Mouse (Mus musculus): ENCODE data around the gene Coil.
"Not testable (repeated sequence)": the region's sequence is repeated elsewhere in the genome, so short reads cannot be mapped to it uniquely, and the experiment has no call there.

Gene Coil

DNA sequence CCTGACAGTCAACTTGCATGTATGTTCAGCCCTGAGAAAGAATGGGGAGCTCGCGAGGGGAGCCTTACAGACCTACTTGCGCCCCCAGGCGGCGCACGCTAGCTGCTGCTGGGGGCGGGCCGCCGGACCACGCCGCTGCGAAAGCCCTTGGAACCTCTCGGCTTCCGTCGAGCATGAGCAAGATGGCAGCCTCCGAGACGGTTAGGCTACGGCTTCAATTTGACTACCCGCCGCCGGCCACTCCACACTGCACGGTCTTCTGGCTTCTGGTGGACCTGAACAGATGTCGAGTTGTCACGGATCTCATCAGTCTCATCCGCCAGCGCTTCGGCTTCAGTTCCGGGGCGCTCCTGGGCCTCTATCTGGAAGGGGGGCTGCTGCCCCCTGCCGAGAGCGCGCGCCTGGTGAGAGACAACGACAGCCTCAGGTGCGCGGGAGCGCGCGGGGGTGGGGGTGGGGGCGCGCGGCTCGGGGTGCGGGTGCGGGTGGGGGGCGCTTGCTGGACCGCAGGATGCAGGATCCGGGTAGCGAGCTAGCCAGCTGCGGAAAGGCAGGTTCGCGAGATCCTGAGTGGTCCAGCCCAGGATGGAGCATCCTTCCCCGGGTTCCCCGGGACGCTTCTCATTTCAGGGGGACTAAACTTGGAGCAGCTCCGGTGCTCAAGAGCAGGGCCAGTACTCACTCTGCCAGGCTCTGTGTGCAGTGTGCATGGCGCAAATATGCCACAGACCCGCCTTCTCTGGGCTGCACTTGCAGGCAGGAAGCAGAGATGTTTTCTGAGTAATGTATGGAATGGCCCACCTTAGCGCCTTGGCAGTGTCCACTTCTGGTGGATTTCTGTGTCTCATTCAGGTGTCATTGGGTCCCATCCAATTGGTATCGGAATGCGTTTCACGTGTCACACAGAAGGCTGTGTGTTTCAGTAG lies 4.0 kb downstream of the Coil start:
- DNase-seq (ENCODE audit: low read depth, low spot score) = peak; percentile 82

DNA sequence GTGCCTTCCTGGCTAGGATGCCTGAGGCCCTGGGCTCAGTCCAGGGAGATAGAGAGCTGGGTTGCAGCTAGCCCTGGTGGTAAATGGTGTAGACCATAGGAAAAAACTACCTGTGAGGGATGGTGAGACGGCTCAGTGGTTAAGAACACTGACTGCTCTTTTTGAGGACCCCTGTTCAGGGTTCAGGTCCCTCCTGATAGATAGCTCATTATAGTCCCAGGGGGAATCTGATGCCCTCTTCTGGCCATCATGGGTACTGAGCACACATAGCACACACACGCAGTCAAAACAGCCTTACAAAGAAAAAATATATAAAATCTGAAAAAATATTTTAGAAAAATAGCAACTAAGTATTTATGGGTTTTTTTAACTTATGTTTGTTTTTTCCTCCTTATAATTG lies 6.3 kb downstream of the Coil start:
- DNase-seq (ENCODE audit: low read depth, low spot score) = no peak

DNA sequence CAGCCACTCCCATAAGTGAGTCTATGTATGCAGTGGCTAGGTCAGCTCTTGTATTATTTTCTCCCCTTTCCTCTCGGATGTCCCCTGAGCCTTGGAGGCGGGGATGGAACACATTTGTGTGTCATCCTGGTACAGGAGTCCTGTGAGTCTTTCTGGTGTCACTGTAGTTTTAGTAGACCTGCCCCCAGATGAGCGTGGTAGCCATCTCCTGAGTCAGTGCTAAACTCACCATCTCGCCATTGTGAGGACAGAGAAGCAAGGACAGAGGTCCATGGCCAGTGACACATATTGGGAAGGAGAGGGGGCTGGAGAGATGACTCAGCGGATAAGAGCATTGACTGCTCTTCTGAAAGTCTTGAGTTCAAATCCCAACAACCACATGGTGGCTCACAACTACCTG lies 7.1 kb downstream of the Coil start:
- DNase-seq (ENCODE audit: low read depth, low spot score) = no peak

DNA sequence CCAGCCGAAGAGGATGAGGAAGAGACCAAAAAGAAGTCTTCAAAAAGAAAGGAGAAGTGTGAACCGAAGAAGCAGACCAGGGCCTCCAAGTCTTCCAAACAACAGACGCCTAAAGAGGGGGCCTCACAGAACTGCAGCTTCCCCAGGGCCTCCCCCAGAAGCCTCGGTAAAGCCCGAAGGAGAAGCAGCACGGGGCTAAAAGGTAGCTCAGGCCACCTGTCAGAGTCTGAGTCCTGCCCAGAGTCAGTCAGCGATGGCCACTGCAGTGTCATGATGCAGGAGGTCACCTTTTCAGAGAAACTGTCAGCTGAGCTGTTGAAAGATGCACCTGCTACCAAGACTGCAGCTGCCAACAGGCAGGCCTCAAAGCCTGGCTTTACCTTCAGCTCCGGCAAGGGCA lies 11.3 kb downstream of the Coil start:
- DNase-seq (ENCODE audit: low read depth, low spot score) = no peak

DNA sequence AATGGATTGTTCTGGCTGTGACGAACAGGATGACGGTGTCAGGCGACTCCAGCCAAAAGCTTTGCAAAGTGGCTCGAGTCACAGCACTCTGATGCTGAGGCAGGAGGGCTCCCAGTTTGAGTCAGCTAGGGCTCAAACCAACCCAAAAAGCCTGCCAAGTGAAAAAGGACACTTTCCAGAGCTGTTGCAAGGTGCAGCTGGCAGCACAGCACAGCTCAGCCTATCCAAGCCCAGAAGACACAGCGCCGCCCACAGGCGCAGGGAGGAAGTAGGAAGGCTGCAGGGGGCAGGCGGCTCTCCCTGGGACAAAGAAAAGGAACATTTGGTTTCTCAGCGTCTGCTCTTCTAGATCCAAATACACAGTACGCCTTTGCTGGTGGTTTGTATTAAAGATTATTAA lies 16.6 kb downstream of the Coil start:
- DNase-seq (ENCODE audit: low read depth, low spot score) = no peak

DNA sequence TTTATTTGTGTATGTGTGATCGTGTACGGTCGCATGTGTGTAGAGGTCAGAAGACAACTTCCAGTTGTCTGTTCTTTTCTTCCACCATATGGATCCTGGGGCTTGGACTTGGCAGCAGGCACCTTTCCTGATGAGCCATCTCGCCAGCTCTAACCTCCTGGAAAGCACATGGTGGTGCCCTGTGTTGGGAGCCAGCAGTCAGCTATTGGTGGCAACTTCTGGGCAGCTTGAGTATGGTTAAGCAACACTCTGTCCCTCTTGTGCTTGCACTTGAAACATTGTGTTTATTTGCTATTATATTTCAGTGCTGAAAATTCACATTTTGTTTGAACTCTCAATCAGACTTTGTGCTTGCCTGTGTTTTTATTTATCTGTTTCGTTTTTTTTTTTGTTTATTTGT lies 18.9 kb downstream of the Coil start:
- no peak for DNase-seq (ENCODE audit: low read depth, low spot score)

DNA sequence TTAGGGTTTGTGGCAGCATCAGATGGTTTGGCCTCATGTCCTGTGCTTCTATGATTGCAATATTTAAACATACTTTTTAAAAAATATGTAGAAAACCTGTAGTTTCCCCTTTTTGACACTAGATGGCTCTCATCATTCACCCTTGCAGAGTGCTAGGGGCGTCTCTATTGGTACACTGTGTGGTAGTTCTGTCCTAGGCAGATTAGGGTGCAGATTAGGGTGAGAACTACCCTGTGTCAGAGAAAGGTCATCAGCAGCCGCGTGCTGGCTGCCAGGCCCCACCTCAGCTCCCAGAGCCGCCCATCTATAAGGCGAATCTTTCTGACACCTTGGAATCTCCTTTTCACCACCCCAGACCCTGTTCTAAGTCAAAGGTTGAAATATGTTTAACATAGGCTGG lies 19.5 kb downstream of the Coil start:
- no peak for DNase-seq (ENCODE audit: low read depth, low spot score)

DNA sequence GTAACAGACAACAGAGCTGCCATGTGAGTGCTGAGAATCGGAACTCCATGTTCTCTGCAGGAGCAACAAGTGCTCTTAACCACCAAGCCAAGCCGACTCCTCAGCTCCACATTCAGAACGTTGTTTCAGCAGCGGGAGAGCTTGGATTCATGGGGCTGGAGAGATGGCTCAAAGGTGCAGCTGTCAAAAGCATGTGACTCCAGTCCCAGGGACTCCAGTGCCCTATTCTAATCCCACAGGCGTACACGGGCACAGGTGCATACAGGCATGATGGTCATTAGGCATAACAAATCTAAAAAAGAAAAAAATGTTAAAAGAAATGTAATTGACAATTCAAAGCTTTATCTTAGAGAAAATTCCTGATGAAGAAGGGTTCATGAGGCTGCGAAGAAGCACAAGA lies 23.1 kb downstream of the Coil start:
- DNase-seq (ENCODE audit: low read depth, low spot score) = no peak

DNA sequence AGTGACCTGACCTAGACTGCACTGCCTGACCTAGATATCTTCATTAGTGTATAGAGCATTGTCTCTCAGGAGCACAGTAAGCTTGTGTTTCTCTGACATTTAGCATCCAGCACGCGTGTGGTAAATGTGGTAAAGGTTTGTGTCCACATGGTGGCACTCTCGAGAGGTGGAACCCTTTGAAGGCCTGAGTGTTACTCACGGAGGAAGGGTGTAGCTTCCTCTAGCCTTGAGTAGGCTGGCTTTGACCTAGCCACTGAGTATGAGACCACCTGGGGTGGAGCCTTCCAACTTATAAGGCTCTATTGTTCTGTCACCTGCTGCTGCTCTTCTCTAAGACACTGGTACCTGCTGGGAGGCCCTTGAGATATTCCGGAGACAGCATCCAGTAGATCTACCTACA lies 23.6 kb downstream of the Coil start:
- DNase-seq (ENCODE audit: low read depth, low spot score) = no peak

DNA sequence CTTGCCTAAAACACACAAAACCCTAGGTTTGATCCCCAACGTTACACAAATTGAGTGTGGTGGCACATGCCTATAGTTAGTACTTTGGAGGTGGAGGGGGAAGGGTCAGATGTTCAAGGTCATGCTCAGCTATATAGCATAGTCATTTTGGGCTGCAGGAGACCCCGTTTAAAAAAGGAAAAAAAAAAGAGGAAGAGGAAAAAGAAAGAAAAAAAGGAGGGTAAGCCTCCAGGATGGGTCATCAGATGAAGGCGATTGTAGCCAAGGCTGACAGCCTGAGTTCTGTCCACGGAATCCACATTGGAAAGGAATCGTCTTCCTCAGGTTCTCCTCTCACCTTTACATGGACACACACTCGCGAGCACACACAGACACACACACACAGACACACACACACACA lies 24.4 kb downstream of the Coil start:
- no peak for DNase-seq (ENCODE audit: low read depth, low spot score)

DNA sequence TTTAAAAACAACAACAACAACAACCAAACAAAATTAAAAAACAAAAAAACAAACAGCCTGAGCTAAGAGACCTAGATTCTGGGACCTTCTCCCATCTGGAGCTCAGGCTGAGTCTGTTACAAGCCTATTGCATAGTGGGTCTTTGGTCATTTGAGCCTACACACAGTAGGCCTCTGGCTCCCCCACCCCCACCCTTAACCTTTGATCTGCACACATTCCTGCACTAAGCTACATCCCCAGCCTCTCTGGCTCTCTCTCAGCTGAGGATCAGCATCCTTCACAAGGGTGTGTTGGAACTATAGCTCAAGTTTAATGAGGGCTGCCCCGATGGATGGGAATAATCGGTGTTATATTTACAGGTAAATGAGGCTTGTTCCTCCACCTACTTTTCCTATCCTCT lies 25.6 kb downstream of the Coil start:
- DNase-seq (ENCODE audit: low read depth, low spot score) = no peak

DNA sequence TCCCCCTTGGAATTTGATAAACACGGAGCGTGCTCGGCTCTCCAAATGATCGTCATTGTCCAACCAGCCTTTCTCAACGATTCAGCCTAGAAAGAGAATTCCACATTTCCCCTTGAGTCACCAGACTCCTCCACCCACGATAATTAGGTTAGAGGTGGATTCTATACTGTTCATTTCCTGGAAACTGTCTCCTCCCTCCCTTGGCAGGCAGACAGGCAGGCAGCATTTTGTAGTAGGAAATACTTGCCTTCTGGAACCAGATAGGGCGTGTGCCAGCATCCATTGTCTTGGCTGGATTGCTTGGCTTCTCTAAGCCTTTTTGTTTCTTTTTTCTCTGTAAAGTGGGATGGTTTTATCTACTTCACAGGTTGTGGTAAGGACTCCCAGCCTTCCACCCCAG lies 26.4 kb downstream of the Coil start:
- no peak for DNase-seq (ENCODE audit: low read depth, low spot score)

DNA sequence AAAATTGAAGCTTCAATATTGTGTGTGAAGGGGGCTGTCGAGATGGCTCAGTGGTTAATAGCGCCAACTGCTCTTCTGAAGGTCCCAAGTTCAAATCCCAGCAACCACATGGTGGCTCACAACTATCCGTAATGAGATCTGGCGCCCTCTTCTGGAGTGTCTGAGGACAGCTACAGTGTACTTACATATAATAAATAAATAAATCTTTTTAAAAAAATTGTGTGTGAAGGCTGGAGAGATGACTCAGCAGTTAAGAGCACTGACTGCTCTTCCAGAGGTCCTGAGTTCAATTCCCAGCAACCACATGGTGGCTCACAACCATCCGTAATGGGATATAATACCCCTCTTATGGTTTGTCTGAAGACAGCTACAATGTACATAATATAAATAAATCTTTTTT lies 27.3 kb downstream of the Coil start:
- DNase-seq (ENCODE audit: low read depth, low spot score) = not testable (repeated sequence)

DNA sequence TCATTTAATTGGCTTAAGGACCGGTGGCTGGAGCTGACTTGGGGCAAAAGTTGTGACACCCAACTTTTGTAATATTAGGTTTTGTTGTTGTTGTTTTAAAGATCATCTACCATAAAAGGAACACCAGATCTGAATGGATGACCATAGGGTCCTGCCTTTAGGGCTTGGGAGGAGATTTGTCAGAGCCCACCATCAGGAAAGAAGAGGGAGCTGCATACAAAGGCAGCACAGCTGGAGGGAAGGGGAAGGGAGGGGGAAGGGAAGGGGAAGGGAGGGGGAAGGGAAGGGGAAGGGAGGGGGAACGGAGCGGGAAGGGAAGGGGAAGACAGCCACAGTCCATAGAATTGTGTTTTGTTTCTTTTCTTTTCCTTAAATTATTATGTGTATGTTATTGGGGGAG lies 28.4 kb downstream of the Coil start:
- DNase-seq (ENCODE audit: low read depth, low spot score) = no peak

DNA sequence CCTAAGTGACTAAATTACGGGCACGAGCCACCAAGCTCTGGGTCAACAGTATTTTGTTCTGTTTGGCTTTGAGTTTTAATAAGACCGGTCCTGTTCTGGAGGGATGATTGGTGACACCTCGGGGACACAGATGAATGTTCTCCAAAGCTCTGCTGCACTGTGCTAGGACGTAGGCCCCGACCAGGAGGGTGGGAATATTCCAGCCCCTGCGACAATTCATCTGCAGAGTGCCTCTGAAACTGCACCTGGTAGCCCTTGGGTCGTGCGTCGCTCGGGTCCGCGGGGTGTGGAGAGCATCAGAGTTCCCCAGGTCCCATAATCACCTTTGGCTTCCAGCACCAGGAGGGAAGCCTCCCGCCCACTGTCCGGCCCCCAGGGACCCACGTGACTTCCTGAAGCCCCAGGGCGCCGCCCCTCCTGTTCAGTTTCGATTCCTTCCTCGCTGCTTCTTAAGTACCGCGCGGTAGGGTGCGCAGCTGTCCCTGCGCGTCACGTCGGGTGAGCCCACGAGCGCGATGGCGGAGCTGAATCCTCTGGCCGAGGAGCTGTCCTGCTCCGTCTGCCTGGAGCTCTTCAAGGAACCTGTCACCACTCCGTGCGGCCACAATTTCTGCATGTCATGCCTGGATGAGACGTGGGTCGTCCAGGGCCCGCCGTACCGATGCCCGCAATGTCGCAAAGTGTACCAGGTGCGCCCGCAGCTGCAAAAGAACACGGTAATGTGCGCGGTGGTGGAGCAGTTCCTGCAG lies 29.1 kb downstream of the Coil start, which contains the start of gene Trim25:
Gene Trim25, plus strand, starts transcription at position 403 of the 749 bp plus-strand sequence.
- peak; percentile 71 for DNase-seq (ENCODE audit: low read depth, low spot score)

DNA sequence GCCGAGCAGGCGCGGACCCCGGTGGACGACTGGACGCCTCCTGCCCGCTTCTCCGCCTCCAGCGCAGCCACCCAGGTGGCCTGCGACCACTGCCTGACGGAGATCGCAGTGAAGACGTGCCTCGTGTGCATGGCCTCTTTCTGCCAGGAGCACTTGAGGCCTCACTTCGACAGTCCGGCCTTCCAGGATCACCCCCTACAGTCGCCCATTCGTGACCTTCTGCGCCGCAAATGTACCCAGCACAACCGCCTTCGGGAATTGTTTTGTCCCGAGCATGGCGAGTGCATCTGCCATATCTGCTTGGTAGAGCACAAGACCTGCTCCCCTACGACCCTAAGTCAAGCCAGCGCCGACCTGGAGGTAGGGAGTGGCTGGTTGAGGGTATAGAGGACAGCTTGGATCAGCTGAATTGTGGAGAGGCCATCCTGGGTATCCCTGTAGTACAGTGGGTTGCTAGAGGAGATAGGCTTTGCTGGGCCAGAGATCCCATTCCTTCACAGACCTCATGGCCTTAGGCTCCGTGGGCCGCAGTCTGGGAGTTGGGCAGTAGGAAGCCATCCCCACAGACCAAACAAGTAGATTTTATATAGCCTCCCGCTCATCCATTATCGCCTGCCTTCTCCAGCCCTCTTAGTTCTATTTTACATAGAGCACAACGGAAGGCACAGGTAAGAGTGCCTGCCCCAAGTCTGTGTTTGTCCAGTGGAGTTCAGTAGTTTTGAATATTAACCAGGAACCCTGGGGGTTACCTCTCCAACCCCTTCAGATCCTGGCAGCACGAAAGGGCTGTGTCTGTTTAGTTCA lies 29.9 kb downstream of the Coil start:
- no peak for DNase-seq (ENCODE audit: low read depth, low spot score)

DNA sequence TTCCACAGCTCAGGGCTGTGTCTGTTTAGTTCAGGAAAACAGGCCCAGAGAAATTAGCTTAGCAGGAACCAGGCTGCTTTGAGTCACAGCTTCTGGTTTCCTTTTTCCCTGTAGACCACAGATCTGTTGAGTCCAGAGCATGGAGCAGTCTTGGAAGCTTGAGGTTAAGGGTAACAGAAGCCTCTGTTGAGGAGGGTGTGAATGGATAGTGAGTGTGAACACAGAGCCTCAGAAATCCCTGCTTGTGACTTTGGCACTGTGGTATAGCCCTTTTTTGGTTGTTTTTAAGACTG lies 30.4 kb downstream of the Coil start:
- DNase-seq (ENCODE audit: low read depth, low spot score) = no peak

DNA sequence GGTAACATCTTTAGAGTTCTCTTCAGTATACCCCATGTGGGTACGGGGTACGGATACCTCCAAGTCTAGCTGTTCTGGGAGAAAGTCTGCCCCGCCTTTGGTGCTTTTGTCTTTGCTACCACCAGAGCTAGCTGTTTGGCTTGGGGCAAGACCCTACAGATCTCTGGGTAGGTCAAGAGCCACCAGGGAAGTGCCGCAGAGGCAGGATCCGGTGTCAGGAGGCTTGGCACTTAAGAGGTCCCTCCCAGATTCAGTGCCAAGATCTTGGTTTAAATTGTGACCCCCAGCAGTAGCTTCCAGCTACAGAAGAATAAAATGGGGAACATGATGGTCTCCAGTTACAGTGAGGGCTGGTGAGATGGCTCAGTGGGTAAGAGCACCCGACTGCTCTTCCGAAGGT lies 31.5 kb downstream of the Coil start:
- DNase-seq (ENCODE audit: low read depth, low spot score) = no peak

DNA sequence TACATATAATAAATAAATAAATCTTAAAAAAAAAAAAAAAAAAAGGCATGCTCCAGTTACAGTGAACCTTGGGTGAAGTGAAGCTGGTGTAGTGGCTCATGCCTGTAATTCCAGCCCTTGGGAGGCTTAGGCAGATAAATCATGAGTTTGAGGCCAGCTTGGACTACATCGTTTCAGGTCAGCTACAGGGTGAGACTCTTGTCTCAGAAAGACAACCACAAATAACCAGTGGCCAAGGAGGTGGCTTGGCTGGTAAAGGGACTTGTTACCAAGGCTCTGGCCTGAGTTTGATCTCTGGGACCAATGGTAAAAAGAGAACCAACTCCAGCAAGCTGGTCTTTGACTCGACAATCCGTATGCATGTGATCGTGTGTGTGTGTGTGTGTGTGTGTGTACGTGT lies 32.0 kb downstream of the Coil start:
- DNase-seq (ENCODE audit: low read depth, low spot score) = no peak

DNA sequence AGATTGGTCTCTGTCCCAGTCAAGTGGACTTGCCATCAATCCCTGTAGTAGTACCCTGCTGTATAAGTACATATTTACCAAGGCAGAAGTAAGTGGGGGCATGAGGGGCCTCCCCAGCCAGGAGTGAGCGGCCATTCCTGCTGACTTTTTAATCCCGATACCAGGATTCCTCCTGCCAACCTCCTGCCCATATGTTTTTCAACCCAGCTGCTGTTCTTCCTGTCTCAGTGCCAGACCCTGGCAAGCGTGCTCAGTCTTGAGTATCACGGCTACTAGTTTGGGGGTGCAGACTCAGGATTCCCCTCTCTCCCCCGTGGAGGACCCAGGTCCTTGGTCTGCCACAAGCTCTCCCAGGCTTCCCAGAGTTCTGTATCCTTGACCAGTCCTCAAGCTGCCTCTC lies 32.6 kb downstream of the Coil start:
- DNase-seq (ENCODE audit: low read depth, low spot score) = no peak

DNA sequence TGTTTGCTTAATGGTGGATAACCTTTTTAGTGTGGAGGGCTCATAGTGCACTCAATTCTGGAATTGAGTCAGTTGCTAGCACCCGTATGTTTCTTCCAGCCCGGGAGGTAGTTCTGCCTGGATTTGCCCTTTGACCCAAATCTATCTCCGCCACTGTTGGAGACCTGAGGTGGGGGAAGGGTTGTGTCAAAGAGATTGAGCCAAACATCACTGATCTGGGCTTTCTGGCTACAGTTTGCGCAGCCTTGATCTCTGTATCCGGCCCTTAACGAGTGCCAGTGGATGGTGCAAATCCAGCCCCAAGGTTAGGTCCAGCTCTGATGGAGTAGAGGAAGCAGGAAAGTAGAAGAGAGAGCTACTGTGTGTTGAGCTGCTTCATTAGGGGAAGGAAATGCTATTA lies 33.0 kb downstream of the Coil start:
- DNase-seq (ENCODE audit: low read depth, low spot score) = no peak

DNA sequence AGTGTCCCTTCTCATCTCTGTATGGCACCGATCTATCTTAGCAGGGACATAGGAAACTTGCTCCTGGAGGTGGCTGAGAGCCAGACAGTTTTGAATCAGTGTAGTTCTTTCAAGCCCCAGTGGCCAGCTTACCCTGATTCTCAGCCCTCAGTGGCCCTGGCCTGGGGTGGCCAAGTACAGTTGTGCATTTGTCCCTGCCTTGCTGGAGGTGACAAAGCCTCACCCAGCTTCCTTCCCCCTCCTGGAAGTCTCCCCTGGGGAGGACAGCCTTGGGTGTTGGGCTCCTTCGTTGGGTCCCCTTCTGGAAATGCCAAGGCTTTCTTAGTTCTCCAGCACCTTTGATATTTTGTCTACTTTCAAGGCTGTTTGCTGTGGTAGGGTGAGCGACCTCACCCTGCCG lies 33.7 kb downstream of the Coil start:
- no peak for DNase-seq (ENCODE audit: low read depth, low spot score)
